Mouse (Mus musculus): ENCODE measurements around the gene Tpt1. TPM values are rescaled to one million over a fixed set of nuclear protein-coding genes. Genes with fewer than 3 reads are reported as not detected.

Gene Tpt1
- 921 and 928 TPM in 2 replicates for polyA plus RNA-seq (2016; fragmentation: Nextera tagmentation; extraction: Ambion mirVana)

DNA sequence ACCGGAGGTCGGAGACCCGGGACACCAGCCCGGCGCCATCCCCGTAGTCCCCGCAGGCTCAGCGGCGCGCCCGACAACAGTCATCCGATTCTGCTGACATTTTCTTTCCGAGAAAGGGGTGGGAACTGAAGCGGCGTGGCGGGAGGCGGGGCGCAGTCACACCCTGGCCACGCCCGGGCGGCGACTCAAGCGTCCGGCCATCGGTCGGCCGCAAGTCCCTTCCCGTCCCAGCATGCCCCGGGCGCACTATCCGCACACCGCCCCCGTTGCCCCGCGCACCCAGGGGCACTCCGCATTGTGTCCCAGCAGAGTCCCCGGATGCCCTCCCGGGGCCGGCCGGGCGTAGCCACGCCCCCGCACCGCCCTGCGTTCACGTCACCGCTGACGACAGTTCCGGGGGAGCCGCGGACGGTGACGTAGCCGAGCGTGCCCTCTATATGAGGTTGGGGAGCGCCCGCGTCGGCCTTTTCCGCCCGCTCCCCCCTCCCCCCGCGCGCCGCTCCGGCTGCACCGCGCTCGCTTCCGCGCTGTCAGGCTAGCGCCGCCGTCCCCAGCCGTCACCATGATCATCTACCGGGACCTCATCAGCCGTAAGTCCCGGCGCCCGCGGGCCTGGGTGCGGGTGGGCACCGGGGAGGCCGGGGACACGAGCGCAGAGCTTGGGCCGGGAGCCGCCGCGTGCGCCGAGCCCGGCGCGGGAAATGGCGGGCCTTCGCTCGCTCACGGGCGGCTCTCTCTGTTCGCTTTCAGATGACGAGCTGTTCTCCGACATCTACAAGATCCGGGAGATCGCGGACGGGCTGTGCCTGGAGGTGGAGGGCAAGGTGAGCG lies at the start of gene Tpt1:
Gene Tpt1, plus strand, starts transcription at position 227 of the 831 bp plus-strand sequence.
- Histone ChIP-seq H3K9ac (peak within 1 kb of the TSS; percentile 96), H3K4me1 (replicated peaks) (peaks cover 28% of the 10 kb centered on the region), H3K4me2 (peak within 1 kb of the TSS; percentile 91), H3K27ac (ENCODE audit: poor library complexity, severe bottlenecking) (peak within 1 kb of the TSS; percentile 97), H3K36me3 (peaks cover 36% of the 10 kb centered on the region), H3K27me3 (replicated peaks) (no peaks in the 10 kb centered on the region), H3K9me3 (replicated peaks) (no peaks in the 10 kb centered on the region), H3K4me3 (peak within 1 kb of the TSS; percentile 92)
- WGBS: under 1% methylated on average over 104 of the region's 108 CpGs
- ATAC-seq (ENCODE audit: insufficient number of reproducible peaks, low FRiP score): peak; percentile 98

DNA sequence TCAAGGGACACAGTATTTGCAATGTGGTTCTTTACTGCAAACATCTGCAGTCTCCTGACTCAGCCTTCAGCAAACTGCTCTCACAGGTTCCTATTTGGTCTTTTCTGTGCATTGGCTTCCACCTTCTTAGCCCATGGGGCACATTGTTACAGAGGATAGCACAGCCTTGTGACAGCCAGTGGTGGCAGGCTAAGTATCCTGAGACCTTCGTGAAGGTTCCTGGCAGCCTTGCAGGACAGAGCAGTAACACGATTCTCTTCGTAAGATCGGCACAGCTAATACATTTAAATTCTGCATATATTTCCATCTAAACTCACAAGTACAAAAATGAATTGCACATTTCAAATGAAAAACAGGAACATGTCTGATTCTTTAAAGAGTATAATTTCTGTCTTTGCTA lies 49.0 kb upstream of the Tpt1 start:
- Histone ChIP-seq H3K36me3 (no peaks in the 10 kb centered on the region), H3K27ac (ENCODE audit: poor library complexity, severe bottlenecking) (no peak overlapping the region), H3K4me3 (no peak overlapping the region), H3K27me3 (replicated peaks) (no peaks in the 10 kb centered on the region), H3K9me3 (replicated peaks) (no peaks in the 10 kb centered on the region), H3K4me2 (no peak overlapping the region), H3K9ac (no peak overlapping the region), H3K4me1 (replicated peaks) (no peaks in the 10 kb centered on the region)
- no peak for ATAC-seq (ENCODE audit: insufficient number of reproducible peaks, low FRiP score)
- 80% methylated on average over 4 of the region's 4 CpGs for WGBS

DNA sequence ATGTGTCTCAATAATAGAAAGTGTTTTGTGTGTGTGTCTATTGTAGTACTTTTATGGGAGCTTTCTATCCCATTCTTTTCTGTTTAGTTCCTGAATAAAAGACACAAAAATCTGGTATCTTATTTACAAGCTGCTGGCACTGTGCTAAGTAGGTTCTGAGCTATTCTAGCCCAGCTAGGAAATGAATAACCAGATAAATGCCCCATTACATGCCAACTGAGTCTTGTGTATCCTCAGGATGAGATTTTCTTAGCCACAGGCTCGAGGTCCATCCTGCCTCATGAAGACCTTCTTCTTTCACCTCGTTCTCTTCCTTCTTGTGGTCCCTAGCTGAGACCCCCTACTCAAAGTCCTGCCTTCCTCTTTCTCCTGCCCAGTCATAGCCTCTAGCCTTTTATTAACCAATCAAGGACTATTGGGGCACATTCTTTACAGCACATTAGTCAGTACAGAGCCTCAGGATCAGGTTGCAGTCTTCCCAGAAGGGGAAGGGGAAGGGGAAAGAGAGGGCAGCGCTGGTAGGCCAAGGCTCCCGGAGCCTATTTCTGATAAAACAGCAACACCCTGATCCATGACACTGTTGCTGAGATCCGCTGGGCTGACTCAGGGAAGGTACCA lies 47.0 kb upstream of the Tpt1 start:
- Histone ChIP-seq H3K27ac (ENCODE audit: poor library complexity, severe bottlenecking) (no peak overlapping the region), H3K27me3 (replicated peaks) (no peaks in the 10 kb centered on the region), H3K4me2 (no peak overlapping the region), H3K4me1 (replicated peaks) (peaks cover 8% of the 10 kb centered on the region), H3K4me3 (no peak overlapping the region), H3K9ac (no peak overlapping the region), H3K9me3 (replicated peaks) (no peaks in the 10 kb centered on the region), H3K36me3 (no peaks in the 10 kb centered on the region)
- ATAC-seq (ENCODE audit: insufficient number of reproducible peaks, low FRiP score): no peak
- WGBS: 45% methylated on average over 5 of the region's 5 CpGs

DNA sequence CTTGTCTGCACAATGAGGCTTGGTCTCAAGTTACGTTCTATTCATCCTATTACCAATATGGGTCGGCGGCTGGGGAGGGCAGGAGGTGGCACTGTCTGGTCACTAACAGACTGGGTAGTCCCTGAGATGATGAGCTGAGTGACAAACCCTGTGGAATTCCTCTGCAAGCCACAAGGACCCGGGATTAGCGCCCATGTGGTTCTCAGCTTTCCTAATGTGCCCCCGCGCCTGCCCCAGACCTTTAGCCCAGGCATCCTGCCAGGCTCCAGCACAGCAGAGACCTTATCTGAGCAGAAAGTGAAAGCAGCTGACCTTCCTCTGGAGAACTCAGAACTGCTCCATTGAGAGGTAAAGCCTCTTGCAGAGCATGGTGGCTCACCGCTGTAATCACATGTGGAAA lies 37.1 kb upstream of the Tpt1 start:
- 42% methylated on average over 8 of the region's 8 CpGs for WGBS

DNA sequence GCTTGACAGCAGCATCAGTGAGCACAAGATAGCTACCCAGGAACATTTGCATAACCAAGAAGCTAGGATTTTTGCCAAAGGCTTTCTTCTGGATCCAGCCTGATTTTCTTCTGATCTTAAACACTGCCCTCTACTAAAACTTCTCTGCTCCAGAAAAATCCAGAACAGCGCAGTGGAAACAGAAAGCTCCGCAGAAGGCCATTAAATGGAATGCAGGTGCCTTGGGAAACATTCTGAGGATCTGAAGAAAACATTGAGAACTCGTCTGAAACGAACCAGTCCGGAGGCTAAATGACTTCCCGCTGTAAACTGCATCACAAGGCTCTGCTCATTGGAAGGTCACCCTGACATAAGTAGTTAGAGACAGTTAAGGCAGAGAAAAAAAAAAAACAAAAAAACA lies 35.0 kb upstream of the Tpt1 start:
- 82% methylated on average over 6 of the region's 6 CpGs for WGBS
- ATAC-seq (ENCODE audit: insufficient number of reproducible peaks, low FRiP score): no peak
- Histone ChIP-seq H3K27me3 (replicated peaks) (no peaks in the 10 kb centered on the region), H3K36me3 (no peaks in the 10 kb centered on the region), H3K4me3 (no peak overlapping the region), H3K4me2 (no peak overlapping the region), H3K27ac (ENCODE audit: poor library complexity, severe bottlenecking) (no peak overlapping the region), H3K9ac (no peak overlapping the region), H3K9me3 (replicated peaks) (no peaks in the 10 kb centered on the region), H3K4me1 (replicated peaks) (peaks cover 8% of the 10 kb centered on the region)

More for the DNA sequence above, 37.1 kb upstream of the Tpt1 start:
- peaks cover 21% of the 10 kb centered on the region for H3K4me1 ChIP-seq (replicated peaks)
- H3K27ac ChIP-seq (ENCODE audit: poor library complexity, severe bottlenecking): no peak overlapping the region; the same call in 1 of the 2 replicates
- H3K27me3 ChIP-seq (replicated peaks): no peaks in the 10 kb centered on the region
- ATAC-seq (ENCODE audit: insufficient number of reproducible peaks, low FRiP score): peak; percentile 36; the same call in 1 of the 2 replicates
- no peaks in the 10 kb centered on the region for H3K9me3 ChIP-seq (replicated peaks)
- H3K36me3 ChIP-seq: no peaks in the 10 kb centered on the region
- H3K4me2 ChIP-seq: peak overlapping the region; percentile 15; the same call in 1 of the 2 replicates
- H3K9ac ChIP-seq: no peak overlapping the region
- no peak overlapping the region for H3K4me3 ChIP-seq

DNA sequence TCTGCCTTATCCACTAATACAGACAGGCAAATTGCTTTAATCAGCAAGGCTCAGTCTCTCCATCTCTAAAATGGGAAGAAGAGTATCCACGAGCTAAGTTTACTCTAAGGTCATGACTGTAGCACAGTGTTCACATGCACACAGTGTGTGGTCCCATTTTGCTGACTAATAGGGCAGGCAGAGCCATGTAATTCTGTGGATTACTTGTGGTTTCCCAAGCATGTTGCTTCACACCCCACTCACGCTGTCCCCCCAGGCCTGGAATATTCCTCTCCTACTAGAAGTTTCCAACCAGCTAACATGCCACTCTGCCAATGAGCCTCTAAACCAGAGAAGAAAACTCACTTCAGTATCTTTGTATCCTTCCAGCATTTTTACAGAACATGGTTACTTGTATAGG lies 26.4 kb upstream of the Tpt1 start:
- H3K9me3 ChIP-seq (replicated peaks): no peaks in the 10 kb centered on the region
- H3K36me3 ChIP-seq: no peaks in the 10 kb centered on the region
- no peak overlapping the region for H3K4me2 ChIP-seq
- 82% methylated on average over 2 of the region's 2 CpGs for WGBS
- H3K27ac ChIP-seq (ENCODE audit: poor library complexity, severe bottlenecking): no peak overlapping the region
- no peak overlapping the region for H3K9ac ChIP-seq
- H3K4me3 ChIP-seq: no peak overlapping the region
- H3K27me3 ChIP-seq (replicated peaks): no peaks in the 10 kb centered on the region
- ATAC-seq (ENCODE audit: insufficient number of reproducible peaks, low FRiP score): no peak
- peaks cover 4% of the 10 kb centered on the region; the same call in 1 of the 2 replicates for H3K4me1 ChIP-seq (replicated peaks)

DNA sequence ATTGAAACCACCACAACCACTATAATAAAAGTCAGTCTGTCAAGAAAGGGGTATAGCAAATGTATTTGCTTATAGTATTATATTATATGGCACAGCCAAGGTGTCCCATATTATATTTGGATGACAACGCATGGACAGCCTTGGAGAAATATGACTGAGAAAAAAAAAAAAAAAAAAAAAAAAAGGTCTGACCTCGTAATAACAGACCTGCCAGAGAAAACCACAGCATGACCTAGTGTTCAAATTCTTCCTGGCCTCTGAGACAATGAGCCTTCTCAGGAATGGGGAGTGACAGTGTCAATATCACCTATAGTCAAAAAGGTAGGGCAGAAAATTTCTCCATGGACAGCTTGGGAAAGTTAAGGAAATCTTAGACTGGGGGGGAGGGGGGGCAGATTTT lies 25.6 kb upstream of the Tpt1 start:
- no peaks in the 10 kb centered on the region for H3K27me3 ChIP-seq (replicated peaks)
- ATAC-seq (ENCODE audit: insufficient number of reproducible peaks, low FRiP score): no peak
- H3K4me2 ChIP-seq: no peak overlapping the region
- no peak overlapping the region for H3K4me3 ChIP-seq
- H3K36me3 ChIP-seq: no peaks in the 10 kb centered on the region
- 79% methylated on average over 2 of the region's 2 CpGs for WGBS
- peaks cover 4% of the 10 kb centered on the region; the same call in 1 of the 2 replicates for H3K4me1 ChIP-seq (replicated peaks)
- no peak overlapping the region for H3K27ac ChIP-seq (ENCODE audit: poor library complexity, severe bottlenecking)
- no peaks in the 10 kb centered on the region for H3K9me3 ChIP-seq (replicated peaks)
- no peak overlapping the region for H3K9ac ChIP-seq

DNA sequence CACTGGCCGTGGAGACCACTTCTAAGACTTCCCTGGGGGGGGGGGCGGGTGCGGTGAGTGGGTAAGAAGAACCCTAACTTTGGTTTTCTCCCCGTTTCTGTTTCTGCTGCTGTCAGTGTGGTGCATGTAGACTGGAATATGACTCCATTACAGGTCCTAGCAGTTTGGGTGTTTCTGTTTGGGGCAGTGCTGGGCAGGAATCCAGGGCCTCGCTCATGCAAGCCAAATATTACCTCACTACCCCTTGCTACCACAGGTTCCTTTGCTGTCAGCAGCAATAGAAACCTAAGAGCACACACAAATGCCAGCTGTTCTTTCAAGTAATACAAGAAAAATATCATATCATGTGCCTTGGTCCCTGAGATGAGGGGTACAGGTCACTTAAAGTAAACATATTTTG lies 24.9 kb upstream of the Tpt1 start:
- Histone ChIP-seq H3K9ac (no peak overlapping the region), H3K4me2 (no peak overlapping the region), H3K27me3 (replicated peaks) (no peaks in the 10 kb centered on the region), H3K4me1 (replicated peaks) (peaks cover 4% of the 10 kb centered on the region; the same call in 1 of the 2 replicates), H3K9me3 (replicated peaks) (no peaks in the 10 kb centered on the region), H3K27ac (ENCODE audit: poor library complexity, severe bottlenecking) (no peak overlapping the region), H3K4me3 (no peak overlapping the region), H3K36me3 (no peaks in the 10 kb centered on the region)
- WGBS: 80% methylated on average over 5 of the region's 5 CpGs
- ATAC-seq (ENCODE audit: insufficient number of reproducible peaks, low FRiP score): no peak

DNA sequence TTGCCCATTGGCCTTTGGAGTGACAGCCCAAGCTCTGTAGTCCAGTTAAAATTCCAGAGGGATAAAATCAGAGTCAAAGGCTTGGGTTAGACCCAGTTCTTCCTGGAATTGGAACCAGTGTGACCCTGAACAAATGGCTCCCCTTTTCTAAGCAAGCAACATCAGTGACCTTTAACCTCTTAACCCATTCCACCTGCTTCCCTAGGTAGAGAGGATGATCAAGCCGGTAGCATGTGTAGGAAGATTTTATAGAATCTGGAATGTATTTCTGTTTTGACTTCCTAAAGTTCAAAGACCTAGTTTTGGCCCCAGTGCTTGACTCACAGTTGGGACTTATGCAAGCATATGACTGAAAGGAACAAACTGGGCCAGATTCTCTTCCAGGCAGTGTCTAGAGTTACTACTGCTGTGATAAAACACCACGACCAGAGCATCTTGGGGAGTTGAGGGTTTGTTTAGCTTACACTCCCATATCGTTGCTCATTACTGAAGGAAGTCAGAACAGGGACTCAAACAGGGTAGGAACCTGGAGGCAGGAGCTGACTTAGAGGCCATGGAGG lies 18.0 kb upstream of the Tpt1 start:
- Histone ChIP-seq H3K9me3 (replicated peaks) (no peaks in the 10 kb centered on the region), H3K4me1 (replicated peaks) (peaks cover 14% of the 10 kb centered on the region), H3K36me3 (no peaks in the 10 kb centered on the region), H3K4me2 (no peak overlapping the region), H3K9ac (no peak overlapping the region), H3K4me3 (no peak overlapping the region), H3K27ac (ENCODE audit: poor library complexity, severe bottlenecking) (no peak overlapping the region), H3K27me3 (replicated peaks) (peaks cover 8% of the 10 kb centered on the region; the same call in 1 of the 2 replicates)
- WGBS: 67% methylated on average over 3 of the region's 3 CpGs
- ATAC-seq (ENCODE audit: insufficient number of reproducible peaks, low FRiP score): no peak

DNA sequence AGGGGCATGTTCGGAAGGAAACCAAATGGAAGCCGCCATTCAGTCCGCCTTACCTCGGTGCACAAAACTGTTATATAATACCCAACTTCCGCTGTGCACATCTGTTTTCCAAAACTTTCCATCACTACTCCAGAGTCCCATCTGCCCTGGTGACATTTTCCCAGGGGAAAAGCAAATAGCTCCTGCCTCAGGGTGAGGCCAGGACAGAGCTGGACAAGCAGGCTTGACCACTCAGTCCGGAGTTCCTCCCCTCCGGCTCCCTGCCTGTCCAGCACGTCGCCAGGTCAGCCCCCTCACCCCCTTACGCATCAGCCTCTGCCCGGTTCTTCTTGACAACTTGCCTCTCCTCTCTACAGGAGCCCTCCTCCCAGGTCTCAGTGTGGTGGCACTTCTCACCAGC lies 16.7 kb upstream of the Tpt1 start:
- H3K27me3 ChIP-seq (replicated peaks): peaks cover 8% of the 10 kb centered on the region; the same call in 1 of the 2 replicates
- H3K36me3 ChIP-seq: no peaks in the 10 kb centered on the region
- no peak overlapping the region for H3K4me3 ChIP-seq
- H3K27ac ChIP-seq (ENCODE audit: poor library complexity, severe bottlenecking): no peak overlapping the region
- peak overlapping the region; percentile 85 for H3K4me2 ChIP-seq
- H3K4me1 ChIP-seq (replicated peaks): peaks cover 18% of the 10 kb centered on the region
- H3K9ac ChIP-seq: no peak overlapping the region
- H3K9me3 ChIP-seq (replicated peaks): no peaks in the 10 kb centered on the region
- peak; percentile 23; the same call in 1 of the 2 replicates for ATAC-seq (ENCODE audit: insufficient number of reproducible peaks, low FRiP score)
- 38% methylated on average over 11 of the region's 11 CpGs for WGBS
